Mouse (Mus musculus) olfactory bulb, adult 2 months (tissue): Measurements from ENCODE around the gene Dppa3. TPM values are rescaled to one million over a fixed set of nuclear protein-coding genes. Genes with fewer than 3 reads are reported as not detected.
"Not testable (repeated sequence)": the region's sequence is repeated elsewhere in the genome, so short reads cannot be mapped to it uniquely, and the experiment has no call there.

Experiments
- H3K27ac ChIP-seq: fragments of 200-500 bp; 2 replicates; pipeline ENCODE4 v1.5.1; 2012; ENCODE audit warnings: low read depth, low read length; ENCODE audit not compliant: insufficient read depth
- H3K4me1 ChIP-seq: fragments of 200-500 bp; 2 replicates; pipeline ENCODE4 v1.6.1; 2012; ENCODE audit warnings: low read length; ENCODE audit not compliant: control insufficient read depth, insufficient read depth
- H3K4me3 ChIP-seq: fragments of 200-500 bp; 2 replicates; pipeline ENCODE4 v1.5.1; 2012; ENCODE audit warnings: mild to moderate bottlenecking, low read depth, low read length, moderate library complexity; ENCODE audit not compliant: insufficient read depth
- CTCF ChIP-seq: fragments of 200-500 bp; IDR thresholded peaks from 2 replicates; pipeline ENCODE4 v1.5.1; 2012; ENCODE audit warnings: low read depth, mild to moderate bottlenecking, low read length, moderate library complexity; ENCODE audit not compliant: insufficient read depth
- POLR2A ChIP-seq: fragments of 200-500 bp; IDR thresholded peaks from 2 replicates; pipeline ENCODE4 v1.6.1; 2012; ENCODE audit warnings: mild to moderate bottlenecking, low read depth, low read length, moderate library complexity; ENCODE audit not compliant: insufficient read depth
- WGBS: fragments of 180-500 bp; shearing (Covaris S2); methylation state at CpG from one replicate; pipeline ENCODE4 v1.1.7; 2018; 5-methylcytosine and 5-hydroxymethylcytosine counted together
- polyA plus RNA-seq: library from polyadenylated mRNA; stranded (reverse); fragments of >200 nt; gene quantifications from 2 replicates; pipeline ENCODE4 v1.2.4, GENCODE M21; 2012; ENCODE audit warnings: low replicate concordance; ENCODE audit not compliant: missing spikeins, insufficient read depth, insufficient read length

The Dppa3 gene
- polyA plus RNA-seq, 1 experiment = not detected

DNA sequence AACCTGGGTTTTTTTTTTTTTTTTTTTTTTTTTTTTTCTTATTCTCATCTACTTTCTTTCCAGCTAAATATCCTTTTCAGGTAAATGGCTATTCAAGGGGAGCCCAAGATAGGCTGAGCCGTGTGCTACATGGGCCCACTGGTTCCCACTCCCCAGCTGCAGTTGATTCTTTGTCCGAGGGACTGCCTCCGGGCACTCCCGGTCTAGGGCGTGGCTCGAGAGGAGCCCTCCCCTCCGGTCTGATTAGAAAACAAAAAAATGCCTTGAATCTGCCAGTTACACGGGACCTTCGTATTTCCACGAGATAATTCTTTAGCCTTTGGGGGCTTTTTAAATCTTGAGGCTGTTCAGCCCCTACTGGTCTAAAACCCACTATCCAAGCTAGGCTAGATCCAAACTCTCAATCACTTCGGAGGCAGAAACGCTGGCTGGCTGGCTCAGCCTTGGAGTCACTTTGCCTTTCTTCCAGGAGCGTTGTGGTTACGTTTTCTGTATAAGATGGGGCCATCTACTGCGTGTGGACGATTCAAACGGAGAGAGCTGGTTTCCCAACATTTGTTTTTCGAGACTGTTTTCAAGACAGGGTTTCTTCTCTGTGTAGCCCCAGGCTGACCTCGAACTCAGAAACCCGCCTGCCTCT lies 1.4 kb downstream of the Dppa3 start:
- Histone ChIP-seq H3K4me3 (no peak overlapping the region), H3K27ac (no peak overlapping the region), H3K4me1 (no peaks in the 10 kb centered on the region)
- WGBS = 56% methylated on average over 20 of the region's 20 CpGs
- TF ChIP-seq CTCF = no peak
- TF ChIP-seq POLR2A = no peak

DNA sequence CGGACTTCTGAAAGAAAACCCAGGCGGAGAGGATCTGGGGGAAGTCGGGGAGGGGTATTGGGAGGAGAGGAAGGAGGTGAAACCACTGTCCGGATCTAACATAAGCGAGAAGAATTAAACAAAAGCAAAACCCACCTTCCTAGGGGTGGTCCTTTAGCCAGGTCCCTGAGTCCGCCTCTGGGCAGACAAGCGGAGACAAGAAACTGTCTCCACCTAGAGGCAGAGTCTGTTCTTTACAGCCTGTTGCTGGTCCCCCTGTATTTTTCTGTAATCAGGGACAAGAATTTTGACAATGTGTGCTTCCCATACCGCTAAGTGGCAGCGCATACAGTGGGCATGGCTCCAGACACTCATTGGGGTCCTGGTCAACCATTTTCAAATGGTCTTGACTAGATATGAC lies 7.2 kb downstream of the Dppa3 start:
- no peaks in the 10 kb centered on the region for H3K4me1 ChIP-seq
- H3K4me3 ChIP-seq = no peak overlapping the region
- H3K27ac ChIP-seq = no peak overlapping the region
- 58% methylated on average over 9 of the region's 9 CpGs for WGBS
- TF ChIP-seq POLR2A (no peak), CTCF (no peak)

DNA sequence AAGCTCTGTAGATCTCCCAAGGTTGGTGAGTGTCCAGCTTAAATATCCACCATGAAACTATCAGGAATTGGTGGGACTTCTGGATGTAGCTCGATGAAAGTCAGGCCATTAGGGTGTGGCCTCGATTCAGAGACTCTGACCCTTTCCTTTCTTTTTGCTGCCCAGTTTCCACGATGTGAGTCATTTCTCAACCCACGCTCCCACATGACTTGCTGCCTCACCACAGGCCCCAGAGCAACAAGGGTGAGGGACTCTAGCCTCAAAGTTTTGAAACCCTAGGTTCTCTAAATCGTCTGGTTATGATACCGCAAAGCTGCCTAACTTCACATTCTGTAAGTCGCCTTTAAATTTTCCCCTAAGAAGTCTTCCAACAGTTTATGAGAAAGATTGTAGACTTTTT lies 9.1 kb downstream of the Dppa3 start:
- no peak overlapping the region for H3K4me3 ChIP-seq
- no peak for TF ChIP-seq POLR2A
- no peak for TF ChIP-seq CTCF
- 86% methylated on average over 7 of the region's 7 CpGs for WGBS

DNA sequence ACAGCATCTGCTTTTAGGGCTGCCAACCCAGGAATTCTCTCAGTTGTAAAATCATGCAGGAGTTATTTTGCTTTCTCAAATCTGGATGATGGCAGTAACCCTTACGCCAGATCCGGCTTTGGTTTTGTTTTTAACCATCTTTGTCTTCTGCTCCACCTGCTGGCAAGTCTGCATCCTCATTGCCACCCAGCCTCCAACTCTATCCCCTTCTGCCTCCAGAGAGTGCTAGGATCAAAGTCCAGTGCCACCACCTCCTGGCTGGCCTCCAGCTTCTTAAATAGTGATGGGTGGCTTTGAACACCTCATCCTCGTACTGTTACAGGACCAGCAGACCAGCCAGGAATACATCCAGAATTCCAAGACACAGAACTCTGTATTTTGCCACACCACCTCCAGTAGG lies 10.5 kb downstream of the Dppa3 start:
- no peak overlapping the region for H3K4me3 ChIP-seq
- TF ChIP-seq POLR2A = no peak
- no peak for TF ChIP-seq CTCF
- no peak overlapping the region for H3K27ac ChIP-seq
- H3K4me1 ChIP-seq = no peaks in the 10 kb centered on the region
- 77% methylated on average over 3 of the region's 3 CpGs for WGBS

More for the DNA sequence above, 9.1 kb downstream of the Dppa3 start:
- Histone ChIP-seq H3K4me1 (no peaks in the 10 kb centered on the region), H3K27ac (no peak overlapping the region)

DNA sequence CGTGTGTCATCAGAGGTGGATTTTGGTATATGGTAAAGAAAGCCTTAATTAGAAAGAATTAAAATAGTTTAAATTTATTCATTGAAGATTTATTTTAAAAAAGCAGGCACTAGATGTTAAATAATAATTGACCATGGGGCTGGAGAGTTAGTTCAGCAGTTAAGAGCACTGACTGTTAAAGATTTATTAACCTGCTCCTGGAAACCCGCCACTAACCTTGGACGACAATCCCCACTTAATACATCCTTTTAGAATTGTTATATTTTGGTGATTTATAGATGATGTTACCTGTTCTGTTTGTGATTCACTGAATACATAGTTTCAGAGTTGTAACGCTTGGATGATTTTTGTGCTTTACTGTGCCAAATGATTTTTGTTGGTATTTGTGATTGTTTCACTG lies 11.4 kb downstream of the Dppa3 start:
- H3K4me1 ChIP-seq, H3K27ac ChIP-seq, H3K4me3 ChIP-seq: not testable (repeated sequence)
- 92% methylated on average over 4 of the region's 4 CpGs for WGBS

DNA sequence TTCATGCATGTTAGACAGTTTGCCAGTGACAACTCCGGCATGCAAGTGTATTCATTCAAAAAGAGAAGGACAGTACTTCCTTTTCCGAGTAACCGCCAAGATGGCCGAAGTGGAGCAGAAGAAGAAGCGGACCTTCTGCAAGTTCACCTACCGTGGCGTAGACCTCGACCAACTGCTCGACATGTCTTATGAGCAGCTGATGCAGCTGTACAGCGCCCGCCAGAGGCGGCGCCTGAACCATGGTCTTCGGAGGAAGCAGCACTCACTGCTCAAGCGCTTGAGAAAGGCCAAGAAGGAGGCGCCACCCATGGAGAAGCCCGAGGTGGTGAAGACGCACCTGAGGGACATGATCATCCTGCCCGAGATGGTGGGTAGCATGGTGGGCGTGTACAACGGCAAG lies 18.0 kb downstream of the Dppa3 start:
- not testable (repeated sequence) for H3K4me3 ChIP-seq, H3K27ac ChIP-seq, H3K4me1 ChIP-seq
- 93% methylated on average over 21 of the region's 21 CpGs for WGBS

DNA sequence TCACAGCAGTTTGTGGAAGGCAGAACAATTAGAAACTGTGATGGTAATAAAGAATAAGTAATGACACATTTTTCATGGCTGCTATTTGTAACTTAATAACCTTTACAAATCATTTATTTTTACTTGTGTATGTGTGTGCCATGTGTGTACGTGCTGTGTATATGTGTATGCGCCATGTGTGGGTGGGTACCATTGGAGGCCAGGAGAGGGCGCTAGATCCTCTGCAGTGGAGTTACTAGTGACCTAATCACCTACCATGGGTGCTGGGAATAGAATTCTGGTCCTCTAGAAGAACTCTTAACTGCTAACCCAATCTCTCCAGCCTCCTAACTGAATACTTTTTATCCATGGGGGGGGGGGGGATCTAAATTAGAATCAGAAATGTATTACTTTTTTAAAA lies 23.7 kb downstream of the Dppa3 start:
- Histone ChIP-seq H3K4me3 (no peak overlapping the region), H3K4me1 (no peaks in the 10 kb centered on the region), H3K27ac (no peak overlapping the region)
- TF ChIP-seq POLR2A (no peak), CTCF (no peak)
- 82% methylated on average over 3 of the region's 3 CpGs for WGBS

DNA sequence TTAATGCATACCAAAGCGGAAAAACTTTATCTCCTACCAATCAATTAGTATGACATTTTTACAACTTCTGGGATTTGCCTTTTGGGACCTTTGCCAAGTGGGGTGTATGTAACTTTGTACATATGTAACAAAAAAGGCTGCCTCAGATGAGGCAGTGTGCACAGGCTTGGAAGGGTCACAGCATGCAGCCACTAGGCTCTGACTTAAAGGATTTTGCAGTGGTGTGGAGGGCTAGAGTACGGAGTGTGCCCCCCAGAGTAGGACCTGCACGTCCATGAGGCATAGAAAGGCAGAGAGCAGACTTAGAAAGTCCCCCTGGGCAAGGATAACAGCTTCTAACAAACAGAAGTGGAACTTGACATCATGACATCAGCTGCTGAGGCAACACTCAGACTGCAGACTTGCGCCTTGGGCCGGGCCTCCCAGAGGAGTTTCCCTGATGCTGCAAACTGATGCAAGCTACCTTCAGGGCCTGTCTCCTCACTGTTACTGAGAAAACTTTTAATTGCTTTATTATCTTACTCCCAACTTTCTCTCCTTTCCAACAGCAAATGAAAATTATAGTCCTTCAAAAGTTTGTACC lies 24.3 kb downstream of the Dppa3 start:
- H3K27ac ChIP-seq = no peak overlapping the region
- H3K4me3 ChIP-seq = no peak overlapping the region
- no peak for TF ChIP-seq CTCF
- TF ChIP-seq POLR2A = no peak
- 70% methylated on average over 5 of the region's 5 CpGs for WGBS
- no peaks in the 10 kb centered on the region for H3K4me1 ChIP-seq

DNA sequence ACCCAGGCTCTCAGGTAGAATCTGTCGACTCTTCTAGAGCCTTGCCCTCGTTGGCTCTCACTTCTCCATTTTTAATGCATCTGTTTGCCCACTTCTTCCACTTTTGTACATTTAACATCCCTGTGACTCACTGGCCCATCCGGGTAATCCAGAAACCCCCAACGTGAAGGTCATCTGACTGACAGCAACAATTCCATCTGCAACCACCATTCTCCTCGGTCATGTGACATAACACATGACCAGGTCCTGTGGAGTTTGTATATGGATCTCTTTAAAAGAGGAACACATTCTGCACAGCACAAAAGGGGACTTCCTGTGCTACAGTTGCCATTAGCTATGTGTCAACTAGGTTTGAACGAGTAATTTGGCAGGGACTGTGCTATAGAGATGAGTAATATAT lies 28.1 kb downstream of the Dppa3 start:
- 82% methylated on average over 6 of the region's 6 CpGs for WGBS
- no peak for TF ChIP-seq CTCF
- TF ChIP-seq POLR2A = no peak

DNA sequence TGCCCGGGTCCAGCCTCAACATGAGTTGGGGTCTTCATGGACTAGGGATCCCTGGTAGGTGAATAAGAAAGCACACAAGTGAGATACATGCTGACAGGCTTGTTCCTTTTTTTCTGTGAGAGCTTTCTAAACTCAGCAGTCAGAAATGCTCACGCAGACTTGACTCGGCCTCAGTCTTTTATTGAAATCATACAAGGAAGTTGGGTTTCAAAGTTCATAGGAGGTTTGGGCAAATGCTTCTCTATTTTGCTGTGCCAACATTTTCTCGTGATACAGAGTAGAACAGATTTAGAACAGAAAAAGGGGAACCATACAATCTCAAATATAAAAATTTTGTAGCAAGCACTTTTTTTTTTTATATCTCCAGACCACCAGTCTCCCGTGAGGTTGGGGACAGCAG lies 31.4 kb downstream of the Dppa3 start:
- Histone ChIP-seq H3K27ac (no peak overlapping the region), H3K4me3 (no peak overlapping the region), H3K4me1 (no peaks in the 10 kb centered on the region)
- 91% methylated on average over 5 of the region's 5 CpGs for WGBS
- TF ChIP-seq CTCF (no peak), POLR2A (no peak)

More for the DNA sequence above, 28.1 kb downstream of the Dppa3 start:
- H3K27ac ChIP-seq = no peak overlapping the region
- H3K4me3 ChIP-seq = no peak overlapping the region
- no peaks in the 10 kb centered on the region for H3K4me1 ChIP-seq
